ENCODE assay signal across 7 mouse cellular contexts in genomic region chr6:94646274-94646863, GRCm38 (mm10). TPM values are rescaled to one million over a fixed set of nuclear protein-coding genes. Genes with fewer than 3 reads are reported as not detected.
DNase-seq lines count a peak whose midpoint lies in the region; ATAC-seq and TF ChIP-seq lines count a peak whose summit lies in the region.

No protein-coding gene starts in this region.

- DNase-seq in Patski (ENCODE audit: low read depth, low spot score): peak; percentile 92
- DNase-seq in stomach, postnatal 0 days (ENCODE audit: low spot score): no peak
- DNase-seq in cerebellum, postnatal 4 days (ENCODE audit: low spot score in 2 of 2): no peak
- DNase-seq in left cerebral cortex, adult 18-20 months (ENCODE audit: low spot score in 2 of 2): no peak

- POLR2A ChIA-PET in Patski (lab: Charles Lee): interaction anchor here (0.6 to 1.6 kb wide), 4 partner anchors 11 to 159 kb away, joined by 3 to 4 read pairs (median 3); no protein-coding TSS in a partner anchor

- no peaks in the 10 kb centered on the region for H3K27me3 ChIP-seq in intestine, embryonic 16.5 days (replicated peaks; ENCODE audit: control insufficient read depth, insufficient read depth, low read length)
- no peaks in the 10 kb centered on the region for H3K27me3 ChIP-seq in intestine, embryonic 15.5 days (replicated peaks)
- no peaks in the 10 kb centered on the region for H3K27me3 ChIP-seq in Patski
- no peaks in the 10 kb centered on the region for H3K27me3 ChIP-seq in hindbrain, embryonic 15.5 days
- no peaks in the 10 kb centered on the region for H3K27me3 ChIP-seq in stomach, postnatal 0 days (ENCODE audit: control insufficient read depth, insufficient read depth, low read length)

- H3K4me1 ChIP-seq in intestine, embryonic 16.5 days (ENCODE audit: control insufficient read depth, insufficient read depth, low read length): peaks cover 48% of the 10 kb centered on the region
- peaks cover 48% of the 10 kb centered on the region for H3K4me1 ChIP-seq in intestine, embryonic 15.5 days (replicated peaks)
- peaks cover 42% of the 10 kb centered on the region for H3K4me1 ChIP-seq in hindbrain, embryonic 15.5 days (replicated peaks)
- peaks cover 12% of the 10 kb centered on the region for H3K4me1 ChIP-seq in stomach, postnatal 0 days (replicated peaks; ENCODE audit: control insufficient read depth, insufficient read depth)

- no peak overlapping the region for H3K4me3 ChIP-seq in intestine, embryonic 16.5 days (ENCODE audit: low read length)
- no peak overlapping the region for H3K4me3 ChIP-seq in intestine, embryonic 15.5 days (replicated peaks)
- H3K4me3 ChIP-seq in hindbrain, embryonic 15.5 days: no peak overlapping the region
- no peak overlapping the region for H3K4me3 ChIP-seq in stomach, postnatal 0 days (ENCODE audit: low read depth, low read length)

- no peak for TF ChIP-seq CTCF in Patski (IDR thresholded peaks at IDR 0.05)
- no peak for TF ChIP-seq CTCF in stomach, postnatal 0 days (IDR thresholded peaks at IDR 0.05; ENCODE audit: low read depth)

- in situ Hi-C loops in Patski (cut with MboI; ENCODE audit: low pct_unique_long_range_greater_than_20kb): no loop called here

- no peaks in the 10 kb centered on the region for H3K9me3 ChIP-seq in intestine, embryonic 16.5 days (ENCODE audit: control insufficient read depth, low read length)
- no peaks in the 10 kb centered on the region for H3K9me3 ChIP-seq in intestine, embryonic 15.5 days
- H3K9me3 ChIP-seq in hindbrain, embryonic 15.5 days: no peaks in the 10 kb centered on the region
- no peaks in the 10 kb centered on the region for H3K9me3 ChIP-seq in stomach, postnatal 0 days (ENCODE audit: control insufficient read depth, low read length)

- no peak for ATAC-seq in intestine, embryonic 16.5 days
- ATAC-seq in intestine, embryonic 15.5 days: no peak
- ATAC-seq in Patski: peak; percentile 65
- ATAC-seq in hindbrain, embryonic 15.5 days (ENCODE audit: low FRiP score, low read depth): no peak
- no peak for ATAC-seq in stomach, postnatal 0 days (ENCODE audit: low FRiP score, low TSS enrichment)

- no peak overlapping the region for H3K4me2 ChIP-seq in intestine, embryonic 16.5 days (ENCODE audit: low read depth, low read length)
- H3K4me2 ChIP-seq in intestine, embryonic 15.5 days (replicated peaks): no peak overlapping the region
- H3K4me2 ChIP-seq in hindbrain, embryonic 15.5 days: no peak overlapping the region
- no peak overlapping the region for H3K4me2 ChIP-seq in stomach, postnatal 0 days (replicated peaks; ENCODE audit: low read depth)

- no peak overlapping the region for H3K9ac ChIP-seq in intestine, embryonic 16.5 days (ENCODE audit: low read depth, low read length)
- H3K9ac ChIP-seq in intestine, embryonic 15.5 days: no peak overlapping the region
- no peak overlapping the region for H3K9ac ChIP-seq in hindbrain, embryonic 15.5 days
- H3K9ac ChIP-seq in stomach, postnatal 0 days (ENCODE audit: low read length): no peak overlapping the region

- no peak for TF ChIP-seq EP300 in stomach, postnatal 0 days (optimal IDR thresholded peaks at IDR 0.05)

- WGBS in intestine, embryonic 16.5 days: 67% methylated on average over 6 of the region's 6 CpGs
- WGBS in intestine, embryonic 15.5 days: 68% methylated on average over 6 of the region's 6 CpGs
- whole genome bisulfite sequencing in hindbrain, embryonic 15.5 days: 66% methylated on average over 6 of the region's 6 CpGs
- WGBS in stomach, postnatal 0 days: 61% methylated on average over 6 of the region's 6 CpGs

- CTCF ChIA-PET in Patski (lab: Charles Lee): interaction anchor here (1.0 to 1.7 kb wide), 4 partner anchors 12 to 49 kb away, joined by 3 to 9 read pairs (median 4); no protein-coding TSS in a partner anchor

- no peaks in the 10 kb centered on the region for H3K36me3 ChIP-seq in intestine, embryonic 16.5 days (ENCODE audit: control insufficient read depth, insufficient read depth, low read length)
- no peaks in the 10 kb centered on the region for H3K36me3 ChIP-seq in intestine, embryonic 15.5 days
- H3K36me3 ChIP-seq in hindbrain, embryonic 15.5 days: no peaks in the 10 kb centered on the region
- H3K36me3 ChIP-seq in stomach, postnatal 0 days (ENCODE audit: control insufficient read depth, insufficient read depth, low read length): peaks cover under 1% of the 10 kb centered on the region; the same call in 1 of the 2 replicates

- 0 out of 2 replicates have a peak overlapping the region, but pooled peaks have one; percentile 22 for H3K27ac ChIP-seq in intestine, embryonic 16.5 days (ENCODE audit: low read length)
- H3K27ac ChIP-seq in intestine, embryonic 15.5 days: no peak overlapping the region
- H3K27ac ChIP-seq in hindbrain, embryonic 15.5 days (replicated peaks): peak overlapping the region; percentile 61
- 0 out of 2 replicates have a peak overlapping the region, but pooled peaks have one; percentile 24 for H3K27ac ChIP-seq in stomach, postnatal 0 days (replicated peaks)

RNA-seq across cellular contexts. Expression of gene Lrig1, which starts 53.6 kb away (rescaled TPM):
- 11.8 and 14.7 TPM in 2 replicates for polyA plus RNA-seq in intestine, embryonic 16.5 days (2015; fragmentation: Nextera tagmentation; extraction: Ambion mirVana)
- polyA plus RNA-seq in intestine, embryonic 15.5 days (2015; fragmentation: Nextera tagmentation; extraction: Ambion mirVana): 17.1 and 19.5 TPM in 2 replicates
- 45.8 TPM for polyA plus RNA-seq in Patski (2021)
- polyA plus RNA-seq in hindbrain, embryonic 15.5 days (2015; fragmentation: Nextera tagmentation; extraction: Ambion mirVana): 20.6 and 23.8 TPM in 2 replicates
- 15.2 and 19.6 TPM in 2 replicates for polyA plus RNA-seq in stomach, postnatal 0 days (2015; fragmentation: Nextera tagmentation; extraction: Ambion mirVana)
- total RNA-seq in left cerebral cortex, adult 18-20 months (2021): 10 to 100 TPM; 22.6 to 31.6 TPM
